Mouse (Mus musculus): ENCODE results near the gene Ulk4.

Ulk4 gene

DNA sequence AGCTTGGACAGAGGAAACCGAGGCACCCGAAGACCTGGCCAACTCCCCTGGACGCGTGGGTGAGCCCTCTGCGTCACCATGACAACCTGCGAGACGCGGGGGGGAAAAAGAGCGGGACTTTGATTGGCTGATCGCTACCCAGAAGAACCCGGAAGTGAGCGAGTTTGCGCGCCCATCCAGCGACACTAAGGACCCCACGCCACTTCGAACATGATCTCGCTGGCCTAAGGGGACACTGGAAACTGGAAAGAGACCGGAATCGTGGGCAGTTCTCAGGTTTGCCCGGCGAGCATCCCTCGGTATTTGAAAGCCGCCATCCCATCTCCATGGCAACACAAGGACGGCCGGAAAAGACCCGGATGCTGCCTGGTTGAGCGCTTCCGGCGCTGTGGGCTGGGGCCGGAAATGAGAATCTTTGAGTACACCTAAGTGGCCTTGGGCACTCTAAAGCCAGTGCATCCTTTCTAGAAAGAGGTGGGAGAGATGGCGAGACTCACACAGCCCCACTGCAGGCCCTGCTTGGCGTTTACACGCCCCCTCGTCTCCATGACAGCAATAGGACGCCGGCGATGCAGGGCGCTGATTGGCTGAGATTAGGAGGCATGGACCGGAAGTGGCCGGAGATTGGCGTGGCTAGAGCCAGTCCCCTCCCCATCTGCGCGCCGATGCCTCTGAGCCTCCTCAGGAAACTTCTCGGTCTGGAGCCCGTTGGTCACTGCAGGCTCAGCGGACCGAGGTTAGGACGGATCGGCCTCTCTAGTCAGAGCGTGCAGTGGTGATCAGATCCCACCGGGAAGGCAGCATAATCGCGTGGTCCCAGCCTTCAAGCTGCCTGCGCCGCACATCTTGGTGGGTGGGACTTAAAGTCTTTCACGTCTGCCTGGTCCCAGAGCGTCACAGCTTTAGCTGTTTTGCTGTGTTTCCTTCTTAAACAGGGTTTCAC is at the start of gene Ulk4:
Gene Ulk4, minus strand, starts transcription at position 80 of the 943 bp plus-strand sequence.
- DNase-seq (ENCODE audit: low read depth, low spot score), result peak; percentile 97

DNA sequence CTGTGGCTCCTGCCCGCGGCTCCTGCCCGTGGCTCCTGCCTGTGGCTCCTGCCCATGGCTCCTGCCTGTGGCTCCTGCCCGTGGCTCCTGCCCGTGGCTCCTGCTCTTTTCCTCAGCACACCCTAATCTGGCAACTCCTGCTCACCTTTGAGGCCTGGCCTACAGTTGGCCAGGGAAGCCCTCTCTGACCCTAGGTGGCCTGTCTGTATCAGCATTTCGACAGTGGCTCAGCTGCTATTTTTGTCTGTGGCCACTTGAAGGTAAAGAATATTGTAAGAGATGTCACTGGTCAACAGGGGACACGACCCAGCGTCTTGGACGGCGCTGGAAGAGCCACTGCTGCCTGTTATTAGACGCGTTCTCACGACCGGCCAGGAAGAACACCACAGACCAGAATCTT is 45.0 kb upstream of the Ulk4 start:
- no peak for DNase-seq (ENCODE audit: low read depth, low spot score)

DNA sequence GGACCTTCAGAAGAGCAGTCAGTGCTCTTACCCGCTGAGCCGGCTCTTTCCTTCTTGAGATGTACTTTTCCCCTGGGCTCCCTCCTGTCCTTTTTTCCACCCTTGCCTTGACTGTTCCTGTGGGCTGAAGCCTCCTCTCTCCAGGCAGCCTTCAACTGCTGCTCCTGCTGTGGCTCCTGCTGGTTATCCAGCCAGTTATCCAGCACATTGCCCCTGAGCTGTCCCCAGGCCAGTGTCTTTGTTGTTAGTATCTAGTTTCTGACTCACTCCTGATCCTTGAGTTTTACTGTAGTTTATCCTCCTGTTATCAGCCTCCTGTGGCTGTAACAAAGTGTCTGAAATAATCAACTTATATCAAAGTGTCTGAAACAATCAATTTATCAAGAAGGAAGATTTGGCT is 44.1 kb upstream of the Ulk4 start:
- no peak for DNase-seq (ENCODE audit: low read depth, low spot score)

DNA sequence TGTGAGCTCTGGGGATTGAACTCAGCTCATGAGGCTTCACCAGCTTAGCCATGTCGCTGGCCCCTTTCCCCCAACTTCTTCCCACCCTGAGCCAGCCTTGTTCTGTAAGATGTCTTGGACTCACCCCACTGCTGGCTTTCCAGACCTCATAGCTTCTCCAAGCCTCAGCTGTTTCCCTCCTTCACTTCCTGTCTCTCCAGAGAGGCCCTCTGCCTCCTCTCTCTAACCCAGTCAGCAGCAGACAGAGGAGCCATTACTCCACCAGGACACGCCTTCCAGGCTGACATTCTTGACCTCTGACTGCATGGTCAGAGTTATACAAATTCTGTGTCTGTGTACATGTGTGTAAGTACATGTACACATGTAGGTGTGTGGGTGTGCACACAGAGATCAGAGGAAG is 43.4 kb upstream of the Ulk4 start:
- DNase-seq (ENCODE audit: low read depth, low spot score), result no peak

DNA sequence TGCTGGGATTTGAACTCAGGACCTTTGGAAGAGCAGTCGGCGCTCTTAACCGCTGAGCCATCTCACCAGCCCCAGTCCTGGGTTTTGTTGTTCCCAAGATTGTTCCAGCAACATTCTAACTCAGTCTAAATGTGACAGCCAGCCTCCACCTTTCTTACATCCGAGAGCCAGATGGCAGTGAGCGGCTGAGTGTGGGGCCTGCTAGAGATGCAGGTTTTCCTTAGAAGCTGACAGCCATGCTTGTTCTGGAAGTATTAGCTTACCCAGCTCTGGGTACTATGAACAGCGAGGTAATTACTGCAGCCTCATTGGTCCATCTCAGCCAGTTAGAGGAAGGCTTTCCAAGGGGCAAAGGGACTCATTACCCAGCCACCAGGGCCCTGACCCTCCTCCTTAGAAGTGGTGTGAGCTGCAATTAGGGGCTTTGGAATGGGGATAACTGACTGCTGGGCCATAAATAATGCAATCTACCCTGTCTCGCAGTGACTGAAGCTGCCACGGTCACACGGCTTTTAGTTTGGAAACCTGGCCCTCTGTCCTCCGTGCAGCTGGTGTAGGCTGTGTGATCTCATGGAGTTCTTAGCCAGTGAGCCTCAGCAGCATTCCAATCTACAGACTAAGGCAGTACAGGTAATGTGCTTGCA is 42.4 kb upstream of the Ulk4 start:
- DNase-seq (ENCODE audit: low read depth, low spot score), result peak; percentile 80

DNA sequence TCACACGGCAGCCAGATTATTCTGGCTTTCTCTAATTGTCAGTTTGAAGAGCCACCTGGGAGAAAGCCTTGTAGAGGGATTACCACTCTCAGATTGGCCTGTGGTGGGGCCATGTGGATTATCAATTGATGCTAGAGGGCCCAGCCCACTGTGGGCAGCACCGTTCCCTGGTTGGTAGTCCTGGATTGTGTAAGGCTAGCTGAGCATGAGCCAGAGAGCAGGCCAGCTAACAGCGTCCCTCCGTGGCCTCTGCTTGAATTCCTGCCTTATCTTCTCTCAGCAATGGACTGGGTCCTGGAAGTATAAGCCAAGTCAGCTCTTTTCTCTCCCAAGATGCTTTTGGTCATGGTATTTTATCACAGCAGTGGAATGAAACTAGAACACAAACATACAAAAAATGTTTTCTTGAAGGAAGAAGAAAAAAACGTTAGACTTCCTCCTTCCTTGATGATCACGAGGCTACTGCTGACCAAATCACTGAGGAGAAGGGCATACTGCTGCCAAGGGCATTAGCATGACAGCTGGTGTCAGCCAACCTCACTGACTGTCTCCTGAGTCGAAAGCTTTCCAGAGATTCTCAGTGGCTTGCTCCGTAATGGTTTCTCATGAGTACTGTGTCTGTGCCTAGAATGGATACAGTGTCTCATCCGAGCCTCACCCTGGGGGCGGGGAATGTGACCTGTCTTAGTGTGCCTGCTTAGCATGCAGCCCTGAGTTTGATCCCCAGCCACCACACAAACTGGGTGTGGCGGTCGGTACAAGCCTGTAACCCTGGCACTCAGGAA is 39.8 kb upstream of the Ulk4 start:
- DNase-seq (ENCODE audit: low read depth, low spot score), result peak; percentile 92

DNA sequence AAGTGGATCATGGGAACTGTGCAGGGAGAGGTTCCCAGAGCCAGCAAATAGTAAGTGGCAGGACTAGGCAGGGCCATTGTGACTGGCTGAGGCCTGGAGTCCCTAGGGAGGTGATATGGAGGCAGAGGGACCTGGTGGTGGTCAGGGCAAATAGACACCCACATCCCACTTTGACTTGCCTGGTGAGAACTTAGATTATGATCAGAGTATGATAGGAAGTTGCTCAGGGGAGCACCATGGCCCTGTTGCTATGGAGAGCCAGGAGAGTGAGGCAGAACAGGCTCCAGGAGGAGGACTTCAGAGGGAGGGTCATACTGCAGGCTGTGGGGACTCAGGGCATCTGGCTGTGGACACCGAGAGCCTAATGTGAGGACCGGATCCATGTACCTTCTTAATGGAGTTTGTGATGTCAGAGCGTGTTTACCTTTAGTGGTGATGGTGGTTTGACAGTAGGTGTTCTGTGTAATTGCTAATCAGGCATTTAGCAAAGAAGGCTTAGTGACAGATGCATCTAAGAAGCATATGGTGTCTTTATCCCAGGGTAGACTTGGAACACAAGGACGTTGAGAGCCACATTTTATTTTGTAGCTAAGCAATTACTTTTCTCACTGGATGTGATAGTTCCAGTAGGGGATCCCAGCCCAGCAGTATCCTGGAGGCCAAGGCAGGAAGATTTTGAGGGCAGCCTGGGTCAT is 39.1 kb upstream of the Ulk4 start:
- DNase-seq (ENCODE audit: low read depth, low spot score), result peak; percentile 63

DNA sequence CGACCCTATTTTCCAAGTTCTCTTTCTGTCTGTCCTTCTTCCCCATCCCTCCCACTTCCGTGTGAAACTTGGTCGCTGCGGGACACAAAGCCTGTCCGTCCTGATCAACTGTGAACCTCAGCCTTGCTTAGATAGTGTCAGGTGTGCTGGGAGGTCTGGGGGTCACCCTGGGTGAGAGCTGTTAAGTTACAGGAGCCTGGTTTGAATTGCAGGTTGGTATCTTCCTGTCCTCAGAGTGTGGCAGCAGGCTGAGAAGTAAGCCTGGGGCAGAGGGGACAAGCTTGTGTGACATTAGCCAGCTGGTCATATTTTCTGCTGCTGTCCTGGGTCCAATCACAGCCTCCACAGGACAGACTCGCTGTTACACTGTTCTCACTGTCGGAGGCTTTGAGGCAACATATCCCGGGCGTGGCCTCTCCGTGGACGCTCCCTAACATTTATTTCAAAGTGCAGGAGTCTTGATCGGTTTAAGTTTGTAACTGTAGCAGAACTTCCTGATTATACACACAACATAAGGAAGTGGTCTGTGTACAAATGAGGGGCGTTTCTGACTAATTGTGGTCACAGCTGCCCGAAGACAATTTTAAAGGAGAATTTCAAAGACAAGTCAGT is 37.6 kb upstream of the Ulk4 start:
- peak; percentile 43 for DNase-seq (ENCODE audit: low read depth, low spot score)

DNA sequence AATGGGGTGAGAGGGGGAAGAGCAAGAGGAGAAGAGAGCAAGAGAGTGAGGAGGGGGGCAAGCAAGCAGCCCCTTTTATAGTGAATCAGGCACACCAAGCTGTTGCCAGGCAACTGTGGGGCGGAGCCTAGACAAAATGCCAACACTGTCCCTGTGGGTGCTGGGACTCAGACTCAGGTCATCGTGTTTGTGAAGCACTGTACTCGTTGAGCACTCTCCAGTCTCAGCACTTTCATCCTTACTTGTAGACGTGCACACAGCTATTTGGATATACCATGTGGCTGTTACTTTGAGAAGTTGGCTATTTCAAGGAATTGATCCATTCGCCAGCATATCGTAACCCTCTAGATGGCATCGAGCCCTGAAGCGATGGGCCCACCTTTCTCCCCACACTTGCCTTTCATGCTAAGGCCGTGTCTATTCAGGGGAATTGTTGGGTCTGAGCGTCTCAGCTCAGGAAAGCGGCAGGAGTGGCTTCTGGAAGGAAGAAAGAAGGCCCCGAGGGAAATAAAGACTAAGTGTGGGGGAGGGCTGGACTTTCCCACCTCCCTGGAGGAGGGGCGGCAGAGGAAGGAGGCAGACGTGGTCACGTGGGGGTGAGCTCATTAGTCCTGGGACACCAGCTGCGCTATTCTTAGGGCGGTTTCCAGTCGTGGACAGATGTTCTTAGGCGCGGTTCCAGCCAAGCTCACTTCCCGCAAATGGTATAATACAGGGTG is 36.8 kb upstream of the Ulk4 start:
- peak; percentile 77 for DNase-seq (ENCODE audit: low read depth, low spot score)

DNA sequence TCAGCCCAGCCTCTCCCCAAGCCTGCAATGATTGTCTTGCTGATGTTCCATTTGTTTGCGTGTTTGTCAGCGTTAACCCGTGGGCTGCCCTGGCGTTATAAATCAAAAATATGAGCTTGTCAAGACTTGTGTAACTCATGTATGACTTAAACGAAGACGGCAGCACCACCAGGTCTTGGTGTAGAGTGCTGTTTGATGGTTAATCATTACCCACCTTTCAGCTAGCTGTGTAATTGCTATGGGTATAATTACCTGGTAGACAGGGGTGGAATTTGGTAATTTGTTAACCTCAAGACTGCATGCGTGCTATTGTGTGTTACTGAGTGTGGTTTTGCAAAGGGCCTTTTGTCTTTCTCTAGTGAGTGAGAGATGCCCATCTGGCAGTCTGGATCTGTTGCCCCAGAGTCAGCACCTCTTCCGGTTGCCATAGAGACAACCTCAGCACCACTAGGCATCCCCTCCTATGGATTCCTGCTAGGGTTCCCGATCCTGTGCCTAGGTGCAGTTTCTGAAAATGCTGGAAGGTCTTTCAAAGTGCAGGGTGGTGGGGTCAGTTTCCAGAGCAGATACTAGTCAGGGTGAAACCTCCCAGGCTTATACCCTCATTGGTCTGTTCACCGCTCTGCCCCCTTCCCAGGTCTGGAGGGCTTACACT is 35.4 kb upstream of the Ulk4 start:
- no peak for DNase-seq (ENCODE audit: low read depth, low spot score)

DNA sequence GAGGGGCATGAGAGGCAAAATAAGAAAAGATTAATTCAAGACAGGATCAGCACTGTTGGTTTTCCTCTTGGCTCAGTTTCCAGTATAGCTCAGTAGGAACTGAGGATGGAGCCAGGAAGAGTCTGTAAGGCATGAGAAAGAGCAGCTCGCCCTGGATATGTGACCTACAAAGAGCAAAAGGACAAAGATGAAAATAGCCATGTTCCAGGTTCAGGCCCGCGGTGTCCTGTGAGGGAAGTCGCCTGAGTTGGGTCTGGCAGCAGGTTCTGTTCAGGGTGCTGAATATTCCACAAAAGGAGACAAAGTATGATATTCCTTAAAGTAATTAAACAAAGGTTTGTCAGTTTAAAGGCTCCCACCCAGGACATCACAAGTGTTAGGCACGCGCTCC is 34.8 kb upstream of the Ulk4 start:
- DNase-seq (ENCODE audit: low read depth, low spot score), result peak; percentile 63

DNA sequence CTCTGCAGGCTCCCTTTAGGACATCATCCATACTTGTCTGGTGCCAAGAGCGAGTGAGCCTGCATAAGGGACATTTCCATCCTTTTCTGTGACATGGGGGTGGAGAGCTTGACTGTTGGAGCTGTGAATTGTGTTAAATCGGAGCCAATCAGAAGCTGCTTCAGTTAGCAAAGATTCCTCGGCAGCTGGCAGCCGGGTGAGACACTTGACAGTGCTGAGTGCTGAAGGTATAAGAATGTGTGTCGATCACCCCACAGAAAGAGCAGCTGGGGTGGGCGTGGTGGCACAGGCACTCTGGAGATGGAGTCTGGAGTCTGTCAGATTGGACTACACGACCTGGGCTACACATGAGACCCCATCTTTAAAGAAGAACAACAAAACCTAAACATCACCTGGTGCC is 33.5 kb upstream of the Ulk4 start:
- DNase-seq (ENCODE audit: low read depth, low spot score), result peak; percentile 78

DNA sequence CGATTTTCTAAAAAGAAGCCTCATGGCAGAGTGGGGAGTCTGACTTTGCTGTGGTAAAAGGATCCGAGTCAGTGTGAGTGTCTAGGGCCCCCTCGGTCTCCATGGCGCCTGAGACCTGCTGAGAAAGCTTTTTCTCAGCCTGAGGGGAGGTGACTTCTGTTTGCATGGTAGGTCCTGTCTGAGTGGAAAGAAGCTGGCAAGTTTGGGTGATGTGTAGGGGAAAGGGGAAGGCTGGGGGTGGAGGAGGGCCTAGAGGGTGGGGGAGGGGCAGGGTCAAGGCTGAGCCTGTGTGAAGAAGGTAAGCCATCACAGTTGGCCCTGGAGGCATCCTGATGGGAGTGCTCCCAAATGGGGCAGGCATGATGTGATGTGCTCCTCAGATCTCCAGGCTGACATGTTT is 32.3 kb upstream of the Ulk4 start:
- no peak for DNase-seq (ENCODE audit: low read depth, low spot score)

DNA sequence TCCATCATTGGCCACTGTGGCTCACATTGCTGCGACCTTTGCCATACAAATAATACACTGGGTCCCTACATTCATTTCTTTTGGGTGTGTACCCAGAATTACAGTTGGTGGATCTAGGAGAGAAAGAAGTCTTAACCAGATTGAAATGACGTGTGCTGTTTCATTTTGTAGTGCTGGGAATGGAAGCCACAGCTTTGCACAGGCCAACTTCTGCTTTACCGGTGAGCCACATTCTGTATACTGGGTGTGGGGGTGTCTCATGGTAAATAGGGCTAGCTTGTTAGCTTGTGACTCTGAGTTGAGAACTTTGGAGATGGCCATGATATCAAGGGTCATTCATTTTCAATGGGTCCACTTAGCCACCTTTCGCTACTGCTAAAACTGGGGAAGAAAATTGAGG is 28.5 kb upstream of the Ulk4 start:
- no peak for DNase-seq (ENCODE audit: low read depth, low spot score)

DNA sequence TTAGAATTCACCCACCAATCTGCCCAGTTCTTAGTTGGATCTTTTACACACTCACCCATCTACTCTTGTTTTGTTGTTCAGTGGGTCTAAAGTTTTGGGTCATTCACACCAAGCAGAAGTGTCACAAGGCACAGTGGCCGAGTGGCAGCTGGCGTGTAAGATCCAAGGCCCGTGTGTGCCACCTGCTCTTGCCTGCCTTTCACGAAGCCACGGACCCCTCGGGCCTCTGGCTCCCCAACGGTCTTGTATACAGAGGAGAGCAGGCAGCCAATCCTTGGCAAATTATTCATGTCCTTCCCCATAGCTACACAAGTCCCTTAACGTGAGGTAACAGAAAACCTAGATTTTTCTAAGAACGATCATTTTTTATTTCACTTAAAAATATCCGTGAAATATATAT is 27.5 kb upstream of the Ulk4 start:
- no peak for DNase-seq (ENCODE audit: low read depth, low spot score)

DNA sequence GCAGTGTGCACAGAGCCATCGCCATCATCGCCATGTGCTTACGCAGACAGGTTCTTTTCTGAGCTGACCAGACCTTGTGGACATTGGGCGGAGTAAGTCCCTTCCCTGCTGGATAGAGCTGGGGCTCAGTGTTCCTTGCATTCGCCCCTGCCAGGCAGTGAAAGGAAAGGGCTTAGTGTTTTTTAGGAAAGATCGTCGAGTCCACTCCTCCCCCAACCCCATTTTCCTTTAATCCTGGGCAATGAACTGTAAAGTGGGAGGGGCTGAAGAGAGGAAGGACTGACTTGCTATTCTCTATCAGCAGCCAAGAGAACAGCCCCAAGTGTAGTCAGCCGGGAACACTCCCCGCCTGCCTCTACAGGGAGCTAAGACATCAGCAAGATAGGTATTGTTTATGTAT is 26.8 kb upstream of the Ulk4 start:
- no peak for DNase-seq (ENCODE audit: low read depth, low spot score)

DNA sequence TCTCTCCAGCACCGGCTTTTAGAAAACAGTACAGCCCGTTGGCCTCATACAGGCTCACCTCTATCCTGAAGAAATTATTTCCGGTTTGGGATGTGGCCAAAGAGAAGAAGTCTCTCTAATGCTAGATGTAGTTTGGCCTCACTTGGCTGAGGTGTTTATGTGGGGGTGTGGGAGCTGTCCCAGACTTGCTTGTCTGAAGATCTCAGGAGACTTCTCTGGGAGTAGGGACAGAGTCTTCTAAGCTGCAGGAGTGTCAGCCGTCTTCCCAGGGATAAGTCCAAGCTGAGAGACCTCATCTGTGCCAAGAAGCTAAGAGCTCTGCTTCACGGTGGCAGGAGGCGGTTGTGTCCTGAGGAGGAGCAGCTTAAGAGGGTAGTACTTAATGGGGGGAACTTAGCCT is 26.1 kb upstream of the Ulk4 start:
- DNase-seq (ENCODE audit: low read depth, low spot score), result peak; percentile 29

DNA sequence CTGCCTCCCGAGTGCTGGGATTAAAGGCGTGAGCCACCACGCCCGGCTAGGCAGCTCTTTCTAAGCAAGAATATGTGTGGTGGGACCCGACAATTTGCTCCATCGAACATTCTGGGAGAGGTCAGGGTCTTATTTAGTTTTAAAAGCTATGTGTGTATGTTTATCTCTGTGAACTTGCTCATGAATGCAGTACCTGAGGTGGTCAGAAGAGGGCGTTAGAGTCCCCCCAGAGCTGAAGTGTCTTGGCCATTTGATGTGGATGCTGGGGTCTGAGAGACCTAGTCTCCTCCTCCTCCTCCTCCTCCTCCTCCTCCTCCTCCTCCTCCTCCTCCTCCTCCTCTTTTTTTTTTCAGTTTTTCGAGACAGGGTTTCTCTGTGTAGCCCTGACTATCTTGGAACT is 25.5 kb upstream of the Ulk4 start:
- DNase-seq (ENCODE audit: low read depth, low spot score), result peak; percentile 40

DNA sequence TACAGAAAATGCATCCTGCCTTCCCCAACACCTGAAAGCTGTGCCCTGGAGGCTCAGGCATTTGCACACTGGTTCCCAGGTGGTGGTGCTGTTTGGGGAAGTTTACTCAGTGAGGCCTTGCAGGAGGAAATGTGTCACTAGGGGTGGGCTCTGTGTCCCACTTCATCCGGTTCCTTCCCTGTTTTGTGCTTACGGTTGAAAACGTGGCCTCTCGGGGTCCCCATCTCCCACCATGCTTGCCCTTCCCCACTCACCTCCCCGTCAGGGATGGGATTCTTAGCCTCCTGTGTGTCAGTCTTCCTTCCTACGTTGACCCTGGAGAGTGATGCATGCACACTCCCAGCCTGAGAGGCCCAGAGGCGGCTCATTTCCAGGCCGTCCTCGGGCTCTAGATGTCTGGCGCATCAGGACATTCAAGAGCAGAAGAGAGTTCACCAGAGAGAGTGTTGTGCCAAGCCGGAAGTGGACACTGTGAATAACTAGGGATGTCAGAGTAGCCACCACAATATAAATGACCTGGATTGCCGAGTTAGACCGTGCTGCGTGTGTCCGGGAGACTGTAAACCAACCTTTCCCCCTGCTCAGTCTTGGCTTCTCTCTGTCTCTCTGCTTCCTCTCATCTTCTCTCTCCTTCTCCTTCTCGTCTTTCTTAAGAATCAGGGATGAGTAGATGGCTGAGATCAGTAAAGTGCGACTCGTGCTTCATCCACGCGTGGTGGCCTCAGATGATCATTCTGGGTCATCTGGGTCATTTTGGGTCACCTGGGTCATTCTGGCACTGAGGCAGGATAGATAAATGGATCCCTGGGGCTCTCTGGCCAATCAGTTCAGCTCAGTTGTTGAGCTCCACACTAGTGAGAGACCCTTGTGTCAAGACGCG is 24.3 kb upstream of the Ulk4 start:
- DNase-seq (ENCODE audit: low read depth, low spot score), result no peak

Data from brain, adult 2 months (tissue).